In genomic region chr7:45079856-45080255, GRCm38 (mm10) we compare ENCODE assay signal across 1 mouse cellular context.
TF ChIP-seq lines count a peak whose summit lies in the region.

No protein-coding gene starts in this region.

TF ChIP-seq in CH12.LX, 34 proteins besides CTCF, POLR2A, EP300 and RAD21 (continued from another document):
- TF ChIP-seq USF2 (conservative IDR thresholded peaks at IDR 0.05; ENCODE audit: low read depth, low read length) (no peak), IRF4 (IDR thresholded peaks at IDR 0.05; ENCODE audit: low read depth, low read length) (peak; percentile 32; the same call in 1 of the 2 replicates), NRF1 (IDR thresholded peaks at IDR 0.05; ENCODE audit: low read depth, low read length) (no peak), CHD2 (IDR thresholded peaks at IDR 0.05; ENCODE audit: low read length) (no peak), MAFK (IDR thresholded peaks at IDR 0.05; ENCODE audit: insufficient replicate concordance, low read length) (no peak), SIN3A (IDR thresholded peaks at IDR 0.05; ENCODE audit: low read length) (no peak), RCOR1 (conservative IDR thresholded peaks at IDR 0.05; ENCODE audit: low read depth, low read length) (no peak), GABPA (IDR thresholded peaks at IDR 0.05; ENCODE audit: insufficient replicate concordance, low read depth, low read length) (no peak), MXI1 (IDR thresholded peaks at IDR 0.05; ENCODE audit: low read depth, low read length) (0 out of 2 replicates have a peak, but pooled peaks have one; percentile 26), ETS1 (conservative IDR thresholded peaks at IDR 0.05; ENCODE audit: low read depth, low read length) (no peak), MAZ (IDR thresholded peaks at IDR 0.05; ENCODE audit: low read depth, low read length) (no peak), ELF1 (IDR thresholded peaks at IDR 0.05; ENCODE audit: low read depth, low read length) (no peak), UBTF (IDR thresholded peaks at IDR 0.05; ENCODE audit: low read depth, low read length) (no peak), PAX5 (IDR thresholded peaks at IDR 0.05; ENCODE audit: low read length) (no peak), SMC3 (IDR thresholded peaks at IDR 0.05; ENCODE audit: low read depth, low read length) (peak; percentile 81), TBP (conservative IDR thresholded peaks at IDR 0.05; ENCODE audit: low read depth, low read length) (no peak), ZKSCAN1 (IDR thresholded peaks at IDR 0.05; ENCODE audit: borderline replicate concordance, low read depth, low read length) (no peak), KAT2A (IDR thresholded peaks at IDR 0.05; ENCODE audit: insufficient replicate concordance, low read length) (no peak), TCF12 (IDR thresholded peaks at IDR 0.05; ENCODE audit: low read depth, low read length) (0 out of 2 replicates have a peak, but pooled peaks have one; percentile 11), POLR2AphosphoS2 (IDR thresholded peaks at IDR 0.05; ENCODE audit: low read depth, low read length) (0 out of 2 replicates have a peak, but pooled peaks have one; percentile 31), ZC3H11A (IDR thresholded peaks at IDR 0.05; ENCODE audit: low read depth, low read length) (no peak), MEF2A (IDR thresholded peaks at IDR 0.05; ENCODE audit: borderline replicate concordance, low read depth, low read length) (no peak), BHLHE40 (IDR thresholded peaks at IDR 0.05; ENCODE audit: low read depth, low read length) (no peak), ZNF384 (IDR thresholded peaks at IDR 0.05; ENCODE audit: low read depth, low read length) (no peak), JUN (IDR thresholded peaks at IDR 0.05; ENCODE audit: insufficient read depth, low read depth, low read length) (no peak)
